Mouse (Mus musculus): ENCODE measurements around the gene Add1.

- no peak for TF ChIP-seq GATA1 (IDR thresholded peaks at IDR 0.05; ENCODE audit: low read length)
- TF ChIP-seq TAL1 (IDR thresholded peaks at IDR 0.05; ENCODE audit: low read length) = no peak
These were observed 33.8 kb downstream of the Add1 start for GRCm38 (mm10) chr5:34607100-34607880.

Data from erythroblast, embryonic 14.5 days (primary cell).